Mouse (Mus musculus): ENCODE measurements at regions not wholly inside any gene's neighbourhood (a gene's known extent, or its start where the extent isn't known, plus 50 kb on each side); places are given as distances from the start of the nearest gene placed in this dataset.

DNA sequence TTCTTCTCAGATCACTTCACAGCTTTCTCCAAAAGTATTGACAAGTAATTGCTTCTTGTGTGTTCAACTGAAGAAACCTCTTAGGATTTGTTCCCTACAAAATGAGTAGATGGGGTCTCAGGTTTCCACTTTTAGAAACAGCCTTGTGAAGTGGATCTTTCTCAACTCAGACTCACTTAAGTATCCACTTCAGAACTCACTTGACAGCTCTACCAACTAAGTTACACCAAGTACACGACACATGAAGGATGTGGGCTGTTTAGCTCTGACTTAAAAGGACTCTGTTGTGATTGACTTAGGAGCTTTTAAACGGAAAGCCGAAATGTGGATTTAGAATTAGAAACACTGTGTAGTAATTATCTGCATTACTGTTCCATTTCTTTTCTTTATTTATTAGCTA is 556.0 kb downstream of the Rfpl4b start:
- DNase-seq = no peak

DNA sequence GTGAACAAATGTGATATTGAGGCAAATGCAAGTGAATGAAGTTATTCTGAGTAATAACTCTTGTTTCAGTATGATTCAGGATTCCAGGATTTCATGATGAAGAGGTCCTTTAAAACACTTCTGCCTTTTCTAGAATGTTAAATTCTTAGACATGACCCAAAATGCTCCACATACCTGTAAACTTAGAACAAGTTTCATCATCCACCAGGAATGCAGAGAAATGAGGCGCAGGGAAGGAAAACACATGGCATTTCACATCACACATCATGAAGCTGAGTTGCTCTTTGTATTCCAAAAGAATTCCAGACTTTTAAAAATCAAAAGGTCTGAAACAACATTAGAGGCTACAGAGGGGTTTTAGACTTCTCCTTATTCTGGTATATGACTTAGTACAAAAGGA is 574.8 kb downstream of the Rfpl4b start:
- DNase-seq = no peak
